Mouse (Mus musculus): ENCODE results near the gene Tdgf1. TPM values are rescaled to one million over a fixed set of nuclear protein-coding genes. Genes with fewer than 3 reads are reported as not detected.
A peak's percentile ranks its signal among the peaks of the same experiment; 100 is the strongest.

Gene Tdgf1
- 0.52 and 0.69 TPM in 2 replicates for polyA plus RNA-seq (2015; fragmentation: Nextera tagmentation; extraction: Ambion mirVana)

- DNase-seq (ENCODE audit: low spot score), result no peak
These were observed at the start of gene Tdgf1 for GRCm38 (mm10) chr9:110945926-110946325. TSS of gene Tdgf1 (minus strand) at chr9:110946158.

DNA sequence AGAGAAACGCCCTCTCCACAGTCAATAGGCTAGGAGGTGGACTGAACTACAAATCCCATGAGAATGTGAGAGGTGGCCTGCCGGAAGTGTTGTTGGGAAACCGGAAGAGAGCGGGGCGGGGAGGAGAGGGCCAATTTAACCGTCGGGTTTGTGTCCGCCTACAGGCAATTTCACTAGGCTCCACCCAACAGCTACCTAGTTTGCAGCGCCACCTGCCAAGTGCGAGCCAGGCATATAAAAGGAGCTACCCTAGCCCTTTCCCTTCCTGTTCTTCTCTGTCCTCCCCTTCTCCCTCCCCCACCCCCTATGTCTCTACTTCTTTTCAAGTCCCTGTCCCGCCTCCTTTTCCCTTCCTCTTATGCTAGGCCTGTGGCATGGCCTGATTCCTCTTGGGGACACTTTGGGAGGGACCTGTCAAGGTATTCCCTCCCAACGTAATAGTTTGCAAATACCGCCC, 48.8 kb upstream of the Tdgf1 start:
- peak; percentile 91 for DNase-seq (ENCODE audit: low spot score)

DNA sequence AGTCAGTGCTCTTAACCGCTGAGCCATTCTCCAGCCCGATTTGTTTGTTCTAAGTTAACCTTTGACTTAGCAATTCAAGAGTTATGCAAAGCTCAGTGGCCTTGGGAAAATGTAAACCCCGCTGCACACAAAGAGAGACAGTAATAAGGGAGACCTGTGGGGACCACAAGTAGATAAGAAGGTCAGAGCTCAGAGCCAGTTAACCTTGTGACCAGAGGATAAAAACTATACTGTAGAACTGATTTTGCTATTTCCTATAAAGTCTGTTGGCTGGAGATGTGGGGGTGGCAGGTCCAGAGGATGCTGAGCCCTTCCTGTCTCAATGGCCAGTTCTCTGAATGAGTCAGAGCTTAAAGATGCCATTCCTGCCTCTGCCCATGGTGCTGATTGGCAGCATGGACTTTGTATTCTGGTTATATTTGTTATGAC, 47.3 kb upstream of the Tdgf1 start:
- no peak for DNase-seq (ENCODE audit: low spot score)

GRCm38 (mm10) chr9:110990204-110990603, 44.2 kb upstream of the Tdgf1 start, which contains the start of gene Rtp3:
TSS of gene Rtp3 (minus strand) at chr9:110990583.
- DNase-seq (ENCODE audit: low spot score), result no peak

DNA sequence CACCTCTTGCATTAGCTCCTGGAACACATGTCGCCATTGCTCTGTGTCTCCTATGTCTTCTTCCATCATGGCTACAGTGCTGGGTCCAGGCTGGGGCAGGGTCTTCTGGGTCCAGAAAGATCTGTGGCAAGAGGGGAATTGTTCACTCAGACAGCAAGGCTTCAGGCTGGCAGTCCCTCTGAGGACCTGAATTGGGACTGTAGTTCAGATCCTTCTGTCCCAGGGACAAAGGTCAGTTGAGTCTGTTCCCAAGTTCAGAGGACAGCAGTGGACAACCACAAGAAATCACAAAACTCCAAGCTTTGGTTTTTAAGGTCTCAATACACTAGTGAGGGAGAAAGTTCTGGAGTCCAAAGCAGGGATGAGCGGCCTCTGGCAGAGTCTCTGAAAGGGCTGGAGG, 43.6 kb upstream of the Tdgf1 start:
- DNase-seq (ENCODE audit: low spot score), result no peak

DNA sequence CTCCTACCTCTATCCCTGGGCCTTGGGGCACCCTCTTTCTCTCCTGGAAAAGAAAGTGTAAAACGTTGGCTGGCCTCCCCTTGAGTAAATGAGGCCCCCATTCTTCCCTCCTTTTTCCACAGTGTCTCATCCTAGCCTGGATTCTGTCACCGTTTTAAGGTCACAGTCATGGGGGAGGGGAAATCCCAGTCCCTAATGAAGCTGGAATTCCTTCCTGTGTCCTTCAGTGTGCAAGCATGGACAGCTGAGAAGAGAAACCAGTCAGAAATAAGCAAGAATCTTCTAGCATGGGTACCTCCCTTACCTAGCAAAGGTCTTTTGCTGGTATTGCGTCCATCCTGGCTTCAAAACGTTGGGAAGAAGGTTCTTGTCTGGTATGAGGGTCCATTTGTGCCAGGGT, 43.2 kb upstream of the Tdgf1 start:
- DNase-seq (ENCODE audit: low spot score), result no peak

- DNase-seq (ENCODE audit: low spot score), result no peak
These were observed 42.1 kb upstream of the Tdgf1 start for GRCm38 (mm10) chr9:110988078-110988477.

- DNase-seq (ENCODE audit: low spot score), result no peak
These were observed 41.4 kb upstream of the Tdgf1 start for GRCm38 (mm10) chr9:110987331-110987730.

GRCm38 (mm10) chr9:110985951-110986350, 40.0 kb upstream of the Tdgf1 start:
- DNase-seq (ENCODE audit: low spot score), result no peak

GRCm38 (mm10) chr9:110985541-110985940, 39.6 kb upstream of the Tdgf1 start:
- DNase-seq (ENCODE audit: low spot score), result no peak

DNA sequence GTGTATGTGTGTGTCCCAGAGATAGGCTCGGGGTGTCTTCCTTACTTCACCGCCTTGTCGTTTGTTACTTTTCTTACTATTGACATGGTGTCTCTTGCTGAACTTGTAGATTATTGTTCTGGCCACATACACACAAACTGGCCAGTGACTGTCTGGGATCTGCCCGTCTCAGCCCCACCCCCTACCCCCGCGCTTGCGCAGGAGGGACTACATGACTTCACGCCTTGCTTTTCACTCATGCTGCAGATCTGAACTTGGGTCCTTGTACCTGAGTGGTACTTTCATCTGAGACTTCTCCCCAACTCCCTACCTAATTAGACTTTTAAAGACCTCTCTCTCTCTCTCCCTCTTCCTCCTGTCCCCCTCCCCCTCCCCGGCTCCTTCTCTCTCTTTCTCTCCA, 38.1 kb upstream of the Tdgf1 start:
- DNase-seq (ENCODE audit: low spot score), result no peak

GRCm38 (mm10) chr9:110982351-110982750, 36.4 kb upstream of the Tdgf1 start:
- no peak for DNase-seq (ENCODE audit: low spot score)

DNA sequence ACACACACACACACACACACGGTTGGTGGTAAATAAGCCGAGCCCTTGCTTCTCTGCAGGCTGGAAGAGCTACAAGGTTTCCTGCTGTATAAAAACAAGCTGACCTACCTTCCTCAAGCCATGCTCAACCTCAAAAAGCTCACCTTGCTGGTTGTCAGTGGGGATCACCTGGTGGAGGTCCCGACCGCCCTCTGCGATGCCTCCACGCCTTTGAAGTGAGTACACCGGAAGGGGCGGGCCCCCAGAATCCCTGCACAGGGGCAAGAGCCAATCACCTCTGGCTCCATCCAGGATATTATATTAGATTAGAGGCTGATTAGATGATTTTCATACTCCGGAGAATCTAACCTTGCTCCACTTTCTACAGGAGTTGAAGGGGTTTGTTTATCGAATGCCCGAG, 33.5 kb upstream of the Tdgf1 start:
- no peak for DNase-seq (ENCODE audit: low spot score)

- no peak for DNase-seq (ENCODE audit: low spot score)
These were observed 19.9 kb upstream of the Tdgf1 start for GRCm38 (mm10) chr9:110965910-110966231.

DNA sequence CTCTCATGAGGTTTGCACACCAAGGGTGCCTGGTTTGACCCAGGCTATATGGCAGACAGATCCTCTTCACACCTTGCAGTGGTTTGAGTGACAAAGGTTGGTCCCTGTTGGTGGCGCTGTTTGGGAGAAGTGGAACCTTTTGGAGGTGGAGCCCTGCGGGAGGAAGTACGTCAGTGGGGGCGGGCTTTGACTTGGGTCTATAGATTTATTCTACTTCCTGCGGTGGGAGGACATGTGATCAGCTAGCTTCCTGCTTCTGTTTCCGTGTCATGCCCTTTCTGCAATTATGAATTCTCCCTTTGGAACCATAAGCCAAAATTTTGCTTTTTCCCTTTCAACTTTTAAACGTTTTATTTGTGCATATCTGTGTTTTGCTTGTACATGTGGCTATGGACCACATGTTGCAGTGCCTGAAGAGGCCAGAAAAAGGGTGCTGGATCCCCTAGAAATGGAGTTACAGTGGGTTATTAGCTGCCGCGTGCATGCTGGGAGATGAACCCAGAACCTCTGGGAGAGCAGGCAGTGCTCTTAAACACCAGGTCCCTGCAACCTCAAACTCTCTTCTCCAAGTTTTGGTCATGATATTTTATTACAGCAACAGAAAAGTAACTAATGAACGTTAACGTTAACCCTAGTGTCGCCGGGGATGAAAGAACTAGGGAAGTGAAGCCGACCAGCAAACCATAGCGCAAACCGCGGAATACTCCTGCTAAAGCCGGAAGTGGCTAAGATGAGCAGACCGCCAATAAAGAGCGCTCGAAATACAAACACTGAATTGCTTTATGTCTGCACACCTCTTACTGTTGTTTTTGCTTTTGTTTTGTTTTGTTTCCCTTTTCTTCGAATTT, 19.3 kb upstream of the Tdgf1 start:
- DNase-seq (ENCODE audit: low spot score), result peak; percentile 38

DNA sequence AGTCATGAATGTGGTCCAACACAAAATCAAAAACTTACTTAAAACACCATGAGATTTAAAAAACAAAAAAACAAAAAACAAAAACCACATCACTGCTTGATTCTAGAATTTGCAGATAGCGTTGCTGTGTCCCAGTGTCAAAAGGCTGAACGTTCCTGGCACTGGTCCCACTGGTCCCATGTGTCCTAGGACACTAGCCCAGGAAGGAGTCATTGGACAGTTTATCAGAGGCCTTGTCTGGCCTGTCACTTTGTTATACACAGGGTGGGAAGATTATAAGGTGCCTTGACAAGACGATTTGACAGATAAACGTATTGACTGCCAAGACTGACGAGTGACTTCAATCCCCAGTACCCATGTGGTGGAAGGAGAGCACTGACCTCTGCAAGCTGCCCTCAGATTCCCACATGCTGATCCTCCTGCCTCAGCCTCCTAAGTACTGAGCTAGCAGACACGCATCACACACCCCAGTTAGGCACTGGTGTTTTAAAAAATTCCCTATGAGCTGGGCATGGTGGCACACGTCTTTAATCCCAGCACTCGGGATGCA, 17.7 kb upstream of the Tdgf1 start:
- no peak for DNase-seq (ENCODE audit: low spot score)

GRCm38 (mm10) chr9:110961386-110961785, 15.4 kb upstream of the Tdgf1 start:
- no peak for DNase-seq (ENCODE audit: low spot score)

DNA sequence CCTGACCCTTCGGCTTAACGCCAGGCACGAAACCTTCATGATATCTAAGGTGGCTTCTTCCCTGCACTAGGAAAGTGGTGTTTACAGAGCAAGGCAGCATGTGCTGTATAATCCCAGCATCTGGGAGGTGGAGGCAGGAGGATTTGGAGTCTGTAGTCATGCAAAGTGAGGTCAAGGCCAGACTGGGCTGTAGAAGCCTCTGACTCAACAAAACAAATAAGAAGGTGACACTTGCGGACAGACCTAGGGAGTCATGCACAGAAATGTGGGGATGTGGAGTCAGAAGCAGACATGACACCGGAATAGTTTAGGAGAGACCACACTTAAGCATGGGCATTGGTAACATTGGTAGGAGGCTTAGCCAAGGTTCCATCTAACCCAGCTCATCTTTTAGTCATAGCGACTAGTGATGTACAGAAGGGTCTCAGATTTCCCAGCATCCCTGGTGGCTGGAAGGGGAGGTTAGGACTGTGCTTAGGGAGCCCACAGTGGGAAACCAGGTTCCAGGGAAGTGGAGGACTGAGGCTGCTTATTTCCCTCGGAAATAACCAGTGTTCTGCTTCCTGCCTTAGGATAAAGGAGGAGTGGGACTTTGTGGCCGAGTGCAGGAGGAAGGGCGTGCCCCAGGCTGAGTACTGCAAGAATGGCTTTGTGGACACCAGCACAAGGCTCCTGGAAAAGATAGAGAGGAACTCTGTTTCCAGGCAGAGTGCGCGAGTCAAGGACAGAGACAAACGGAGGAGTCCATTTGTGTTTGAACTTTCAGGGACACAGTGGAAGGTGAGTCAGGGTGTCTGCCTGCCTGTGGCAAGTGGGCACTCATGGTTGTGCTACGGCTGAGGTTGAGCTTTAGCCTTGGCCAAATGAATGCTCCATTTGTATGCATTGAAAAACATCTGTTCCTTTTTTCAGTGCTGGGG, 14.5 kb upstream of the Tdgf1 start:
- DNase-seq (ENCODE audit: low spot score), result no peak

- no peak for DNase-seq (ENCODE audit: low spot score)
These were observed 13.7 kb upstream of the Tdgf1 start for GRCm38 (mm10) chr9:110959669-110960068.

DNA sequence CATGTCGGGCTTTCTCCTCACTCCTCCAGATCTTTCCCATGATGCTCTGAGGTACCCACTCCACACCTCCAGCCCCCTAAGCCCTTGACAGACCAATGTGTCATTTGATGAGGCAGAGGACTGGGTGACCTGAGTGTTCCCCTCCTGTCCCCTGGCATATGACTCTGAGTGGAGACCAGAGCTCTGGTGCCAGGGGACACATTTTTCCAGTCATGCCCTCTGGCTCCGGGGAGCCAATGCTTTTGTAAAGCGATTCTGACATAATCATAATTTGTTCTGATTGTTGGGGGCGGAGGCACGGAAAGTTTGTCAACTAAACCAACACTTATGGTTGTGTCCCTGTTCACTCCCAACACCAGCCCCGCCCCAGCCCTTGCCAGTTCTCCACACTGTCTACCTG, 10.0 kb upstream of the Tdgf1 start:
- no peak for DNase-seq (ENCODE audit: low spot score)

- no peak for DNase-seq (ENCODE audit: low spot score)
These were observed 8.9 kb upstream of the Tdgf1 start for GRCm38 (mm10) chr9:110954681-110955445.

Data from thymus, postnatal 0 days (tissue).